Mouse (Mus musculus): ENCODE data around the gene Stum. TPM values are rescaled to one million over a fixed set of nuclear protein-coding genes. Genes with fewer than 3 reads are reported as not detected.

The Stum gene
- polyA plus RNA-seq, 1 experiment: not detected

GRCm38 (mm10) chr1:180468004-180468403 lies 15.3 kb downstream of the Stum start:
- no peaks in the 10 kb centered on the region for H3K36me3 ChIP-seq (replicated peaks; ENCODE audit: low read length)
- no peak overlapping the region for H3K4me3 ChIP-seq (replicated peaks)
- no peak for TF ChIP-seq GATA1 (IDR thresholded peaks at IDR 0.05; ENCODE audit: borderline replicate concordance, low read length)
- TF ChIP-seq FLI1 (IDR thresholded peaks at IDR 0.05; ENCODE audit: low read length): no peak

GRCm38 (mm10) chr1:180465620-180466019 lies 17.7 kb downstream of the Stum start:
- Histone ChIP-seq H3K27me3 (replicated peaks) (peaks cover 57% of the 10 kb centered on the region), H3K4me3 (replicated peaks) (no peak overlapping the region), H3K36me3 (replicated peaks; ENCODE audit: low read length) (no peaks in the 10 kb centered on the region), H3K9me3 (peaks cover 15% of the 10 kb centered on the region), H3K4me1 (peaks cover 9% of the 10 kb centered on the region)
- TF ChIP-seq GATA1 (IDR thresholded peaks at IDR 0.05; ENCODE audit: borderline replicate concordance, low read length) (no peak), FLI1 (IDR thresholded peaks at IDR 0.05; ENCODE audit: low read length) (no peak)

More at GRCm38 (mm10) chr1:180468004-180468403, 15.3 kb downstream of the Stum start:
- Histone ChIP-seq H3K9me3 (peaks cover 22% of the 10 kb centered on the region), H3K27me3 (replicated peaks) (peaks cover 49% of the 10 kb centered on the region), H3K4me1 (peaks cover 13% of the 10 kb centered on the region)

- Histone ChIP-seq H3K9me3 (peaks cover 8% of the 10 kb centered on the region), H3K4me3 (replicated peaks) (no peak overlapping the region), H3K36me3 (replicated peaks; ENCODE audit: low read length) (no peaks in the 10 kb centered on the region), H3K4me1 (peaks cover 10% of the 10 kb centered on the region), H3K27me3 (replicated peaks) (peaks cover 57% of the 10 kb centered on the region)
- no peak for TF ChIP-seq GATA1 (IDR thresholded peaks at IDR 0.05; ENCODE audit: borderline replicate concordance, low read length)
- no peak for TF ChIP-seq FLI1 (IDR thresholded peaks at IDR 0.05; ENCODE audit: low read length)
Measured at GRCm38 (mm10) chr1:180464357-180464756, 18.9 kb downstream of the Stum start.

- H3K9me3 ChIP-seq: peaks cover 8% of the 10 kb centered on the region
- TF ChIP-seq FLI1 (IDR thresholded peaks at IDR 0.05; ENCODE audit: low read length) (no peak), GATA1 (IDR thresholded peaks at IDR 0.05; ENCODE audit: borderline replicate concordance, low read length) (no peak)
- H3K4me1 ChIP-seq: peaks cover 14% of the 10 kb centered on the region
- peaks cover 62% of the 10 kb centered on the region for H3K27me3 ChIP-seq (replicated peaks)
- H3K36me3 ChIP-seq (replicated peaks; ENCODE audit: low read length): no peaks in the 10 kb centered on the region
- no peak overlapping the region for H3K4me3 ChIP-seq (replicated peaks)
Measured at GRCm38 (mm10) chr1:180462983-180463475, 20.3 kb downstream of the Stum start.

GRCm38 (mm10) chr1:180462396-180462795 lies 20.9 kb downstream of the Stum start:
- Histone ChIP-seq H3K4me1 (peaks cover 15% of the 10 kb centered on the region), H3K4me3 (replicated peaks) (no peak overlapping the region), H3K36me3 (replicated peaks; ENCODE audit: low read length) (no peaks in the 10 kb centered on the region), H3K9me3 (peaks cover 8% of the 10 kb centered on the region), H3K27me3 (replicated peaks) (peaks cover 63% of the 10 kb centered on the region)
- no peak for TF ChIP-seq FLI1 (IDR thresholded peaks at IDR 0.05; ENCODE audit: low read length)
- no peak for TF ChIP-seq GATA1 (IDR thresholded peaks at IDR 0.05; ENCODE audit: borderline replicate concordance, low read length)

GRCm38 (mm10) chr1:180460721-180461120 lies 22.6 kb downstream of the Stum start:
- peaks cover 65% of the 10 kb centered on the region for H3K27me3 ChIP-seq (replicated peaks)
- H3K4me1 ChIP-seq: peaks cover 28% of the 10 kb centered on the region
- TF ChIP-seq GATA1 (IDR thresholded peaks at IDR 0.05; ENCODE audit: borderline replicate concordance, low read length): no peak
- no peak for TF ChIP-seq FLI1 (IDR thresholded peaks at IDR 0.05; ENCODE audit: low read length)
- no peaks in the 10 kb centered on the region for H3K36me3 ChIP-seq (replicated peaks; ENCODE audit: low read length)
- H3K9me3 ChIP-seq: no peaks in the 10 kb centered on the region
- H3K4me3 ChIP-seq (replicated peaks): no peak overlapping the region

- Histone ChIP-seq H3K9me3 (no peaks in the 10 kb centered on the region), H3K4me3 (replicated peaks) (no peak overlapping the region), H3K36me3 (replicated peaks; ENCODE audit: low read length) (no peaks in the 10 kb centered on the region), H3K4me1 (peaks cover 38% of the 10 kb centered on the region), H3K27me3 (replicated peaks) (peaks cover 68% of the 10 kb centered on the region)
- no peak for TF ChIP-seq FLI1 (IDR thresholded peaks at IDR 0.05; ENCODE audit: low read length)
Measured at GRCm38 (mm10) chr1:180458680-180459079, 24.6 kb downstream of the Stum start.

GRCm38 (mm10) chr1:180458274-180458673 lies 25.0 kb downstream of the Stum start:
- Histone ChIP-seq H3K27me3 (replicated peaks) (peaks cover 72% of the 10 kb centered on the region), H3K36me3 (replicated peaks; ENCODE audit: low read length) (no peaks in the 10 kb centered on the region), H3K4me1 (peaks cover 38% of the 10 kb centered on the region), H3K4me3 (replicated peaks) (no peak overlapping the region), H3K9me3 (no peaks in the 10 kb centered on the region)
- TF ChIP-seq GATA1 (IDR thresholded peaks at IDR 0.05; ENCODE audit: borderline replicate concordance, low read length) (no peak), FLI1 (IDR thresholded peaks at IDR 0.05; ENCODE audit: low read length) (no peak)

GRCm38 (mm10) chr1:180449641-180450040 lies 33.7 kb downstream of the Stum start:
- Histone ChIP-seq H3K4me1 (peaks cover 11% of the 10 kb centered on the region), H3K27me3 (replicated peaks) (peaks cover 90% of the 10 kb centered on the region), H3K36me3 (replicated peaks; ENCODE audit: low read length) (no peaks in the 10 kb centered on the region), H3K4me3 (replicated peaks) (no peak overlapping the region), H3K9me3 (peaks cover 8% of the 10 kb centered on the region)
- TF ChIP-seq GATA1 (IDR thresholded peaks at IDR 0.05; ENCODE audit: borderline replicate concordance, low read length): no peak
- no peak for TF ChIP-seq FLI1 (IDR thresholded peaks at IDR 0.05; ENCODE audit: low read length)

GRCm38 (mm10) chr1:180444411-180444810 lies 38.9 kb downstream of the Stum start:
- H3K4me3 ChIP-seq (replicated peaks): no peak overlapping the region
- H3K9me3 ChIP-seq: no peaks in the 10 kb centered on the region
- no peaks in the 10 kb centered on the region for H3K36me3 ChIP-seq (replicated peaks; ENCODE audit: low read length)
- TF ChIP-seq GATA1 (IDR thresholded peaks at IDR 0.05; ENCODE audit: borderline replicate concordance, low read length) (no peak), FLI1 (IDR thresholded peaks at IDR 0.05; ENCODE audit: low read length) (no peak)
- H3K27me3 ChIP-seq (replicated peaks): peaks cover 89% of the 10 kb centered on the region
- peaks cover 28% of the 10 kb centered on the region for H3K4me1 ChIP-seq

GRCm38 (mm10) chr1:180439496-180439895 lies 43.8 kb downstream of the Stum start:
- Histone ChIP-seq H3K36me3 (replicated peaks; ENCODE audit: low read length) (no peaks in the 10 kb centered on the region), H3K4me3 (replicated peaks) (no peak overlapping the region), H3K27me3 (replicated peaks) (peaks cover 69% of the 10 kb centered on the region), H3K9me3 (no peaks in the 10 kb centered on the region), H3K4me1 (peaks cover 51% of the 10 kb centered on the region)
- TF ChIP-seq FLI1 (IDR thresholded peaks at IDR 0.05; ENCODE audit: low read length) (no peak), GATA1 (IDR thresholded peaks at IDR 0.05; ENCODE audit: borderline replicate concordance, low read length) (no peak)
